Mouse (Mus musculus): ENCODE measurements around the gene Cacng7.

- TF ChIP-seq CTCF (IDR thresholded peaks at IDR 0.05) (no peak), POLR2A (IDR thresholded peaks at IDR 0.05; ENCODE audit: insufficient read depth, low read depth, low read length) (no peak), EP300 (IDR thresholded peaks at IDR 0.05; ENCODE audit: insufficient read depth, low read depth, low read length) (no peak)
These were observed 37.7 kb downstream of the Cacng7 start for GRCm38 (mm10) chr7:3370407-3370806.

Data from heart, adult 2 months (tissue).